Mouse (Mus musculus) testis, postnatal 10 days (tissue): ENCODE results near the gene Ptprj.

Experiments
- DNase-seq: peaks from one replicate; pipeline ENCODE4 v3.0.0; 2021; ENCODE audit warnings: low spot score

Gene Ptprj

GRCm38 (mm10) chr2:90577451-90578279 is 2.8 kb downstream of the Ptprj start:
- no peak for DNase-seq

- DNase-seq = no peak
Measured at GRCm38 (mm10) chr2:90576936-90577335, 3.5 kb downstream of the Ptprj start.

- DNase-seq = no peak
Measured at GRCm38 (mm10) chr2:90576411-90576810, 4.0 kb downstream of the Ptprj start.

GRCm38 (mm10) chr2:90575713-90576112 is 4.7 kb downstream of the Ptprj start:
- no peak for DNase-seq

GRCm38 (mm10) chr2:90575116-90575515 is 5.3 kb downstream of the Ptprj start:
- DNase-seq = no peak

- DNase-seq = no peak
Measured at GRCm38 (mm10) chr2:90574536-90574935, 5.9 kb downstream of the Ptprj start.

- DNase-seq = no peak
Measured at GRCm38 (mm10) chr2:90573640-90574526, 6.6 kb downstream of the Ptprj start.

GRCm38 (mm10) chr2:90572126-90572525 is 8.3 kb downstream of the Ptprj start:
- no peak for DNase-seq

- peak; percentile 29 for DNase-seq
Measured at GRCm38 (mm10) chr2:90571399-90571798, 9.0 kb downstream of the Ptprj start.

GRCm38 (mm10) chr2:90570871-90571270 is 9.6 kb downstream of the Ptprj start:
- DNase-seq = no peak

GRCm38 (mm10) chr2:90570216-90570615 is 10.2 kb downstream of the Ptprj start:
- DNase-seq = no peak

- DNase-seq = no peak
Measured at GRCm38 (mm10) chr2:90568961-90569481, 11.4 kb downstream of the Ptprj start.

GRCm38 (mm10) chr2:90568091-90568490 is 12.4 kb downstream of the Ptprj start:
- DNase-seq = no peak

- DNase-seq = peak; percentile 48
Measured at GRCm38 (mm10) chr2:90566773-90567528, 13.5 kb downstream of the Ptprj start.

GRCm38 (mm10) chr2:90566046-90566445 is 14.4 kb downstream of the Ptprj start:
- DNase-seq = no peak

GRCm38 (mm10) chr2:90565192-90565929 is 15.1 kb downstream of the Ptprj start:
- DNase-seq = no peak

- DNase-seq = no peak
Measured at GRCm38 (mm10) chr2:90564552-90564951, 15.9 kb downstream of the Ptprj start.

- no peak for DNase-seq
Measured at GRCm38 (mm10) chr2:90563171-90563570, 17.3 kb downstream of the Ptprj start.

GRCm38 (mm10) chr2:90562126-90562670 is 18.2 kb downstream of the Ptprj start:
- DNase-seq = no peak

GRCm38 (mm10) chr2:90560197-90560843 is 20.1 kb downstream of the Ptprj start:
- no peak for DNase-seq
